Mouse (Mus musculus) brain, embryonic 14.5 days (tissue): ENCODE results near the gene Nptn.

Experiments
- CTCF ChIP-seq: fragments of 200-500 bp; IDR thresholded peaks from 2 replicates; pipeline ENCODE4 v1.5.1; 2012; ENCODE audit warnings: inconsistent platforms, mild to moderate bottlenecking, moderate library complexity, borderline replicate concordance; ENCODE audit not compliant: insufficient read depth, insufficient read length; ENCODE audit errors: extremely low read depth
- POLR2A ChIP-seq: fragments of 200-500 bp; IDR thresholded peaks from 2 replicates; pipeline ENCODE4 v1.6.1; 2012; ENCODE audit warnings: mild to moderate bottlenecking, inconsistent platforms, borderline replicate concordance; ENCODE audit not compliant: poor library complexity, insufficient read depth, insufficient read length, severe bottlenecking; ENCODE audit errors: extremely low read depth

DNA sequence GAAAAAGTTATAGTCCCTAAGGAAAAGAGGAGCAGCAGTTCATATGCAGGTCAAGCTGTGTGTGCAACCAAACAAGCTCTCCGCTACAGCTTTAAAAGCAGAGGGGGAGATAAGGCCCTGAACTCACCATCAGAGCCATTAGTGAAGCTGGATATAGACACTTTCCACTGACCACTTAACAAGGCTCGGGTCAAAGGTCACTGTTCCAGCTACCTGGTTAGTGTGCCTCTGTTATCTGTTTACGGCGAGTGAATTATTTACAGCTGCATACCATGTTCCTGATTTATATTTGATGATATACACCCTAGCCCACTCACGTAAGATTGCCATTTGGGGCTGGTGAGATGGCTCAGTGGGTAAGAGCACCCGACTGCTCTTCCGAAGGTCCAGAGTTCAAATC is 109.4 kb downstream of the Nptn start:
- TF ChIP-seq POLR2A (no peak), CTCF (no peak)
